Mouse (Mus musculus) monocyte, adult 2 months (primary cell): ENCODE results near the gene Fbf1.

Experiments used
- DNase-seq, 2 experiments: peaks; one replicate each; pipeline ENCODE4 v3.0.0; 2022; ENCODE audit warnings: low spot score in 2 of 2, low read depth in 1 of 2

The Fbf1 gene

GRCm38 (mm10) chr11:116167884-116168439, at the start of gene Fbf1:
TSS of gene Fbf1 (minus strand) at chr11:116168166.
- peak; percentile 83 to 84 for DNase-seq

- no peak for DNase-seq
Measured at GRCm38 (mm10) chr11:116216549-116216948, 48.6 kb upstream of the Fbf1 start.

GRCm38 (mm10) chr11:116215991-116216390, 48.0 kb upstream of the Fbf1 start:
- no peak for DNase-seq

- no peak for DNase-seq
Measured at GRCm38 (mm10) chr11:116215181-116215580, 47.2 kb upstream of the Fbf1 start.

- no peak for DNase-seq
Measured at GRCm38 (mm10) chr11:116213877-116214510, 46.0 kb upstream of the Fbf1 start.

GRCm38 (mm10) chr11:116212847-116213246, 44.9 kb upstream of the Fbf1 start:
- no peak for DNase-seq

- no peak for DNase-seq
Measured at GRCm38 (mm10) chr11:116210696-116211095, 42.7 kb upstream of the Fbf1 start.

GRCm38 (mm10) chr11:116209257-116209656, 41.3 kb upstream of the Fbf1 start:
- DNase-seq = no peak

GRCm38 (mm10) chr11:116208660-116209059, 40.7 kb upstream of the Fbf1 start:
- no peak for DNase-seq

- DNase-seq = no peak
Measured at GRCm38 (mm10) chr11:116206678-116207077, 38.7 kb upstream of the Fbf1 start.

- DNase-seq = no peak
Measured at GRCm38 (mm10) chr11:116203150-116203549, 35.2 kb upstream of the Fbf1 start.

- no peak for DNase-seq
Measured at GRCm38 (mm10) chr11:116201151-116201550, 33.2 kb upstream of the Fbf1 start.

- peak; percentile 71 to 86 for DNase-seq
Measured at GRCm38 (mm10) chr11:116198639-116199531, 30.9 kb upstream of the Fbf1 start, which contains the start of the genes Ten1 and Acox1. TSS of gene Ten1 (plus strand) at chr11:116198855. TSS of gene Acox1 (minus strand) at chr11:116199045.

GRCm38 (mm10) chr11:116198132-116198531, 30.2 kb upstream of the Fbf1 start:
- no peak for DNase-seq

- DNase-seq = no peak
Measured at GRCm38 (mm10) chr11:116197584-116197906, 29.6 kb upstream of the Fbf1 start.

- no peak for DNase-seq
Measured at GRCm38 (mm10) chr11:116196866-116197583, 29.1 kb upstream of the Fbf1 start.

GRCm38 (mm10) chr11:116196336-116196735, 28.4 kb upstream of the Fbf1 start:
- no peak for DNase-seq

GRCm38 (mm10) chr11:116195252-116195651, 27.3 kb upstream of the Fbf1 start:
- no peak for DNase-seq

GRCm38 (mm10) chr11:116194619-116195018, 26.7 kb upstream of the Fbf1 start:
- no peak for DNase-seq

GRCm38 (mm10) chr11:116187226-116187930, 19.4 kb upstream of the Fbf1 start:
- no peak for DNase-seq

GRCm38 (mm10) chr11:116186360-116186759, 18.4 kb upstream of the Fbf1 start:
- DNase-seq = no peak
